Mouse (Mus musculus) thymus, postnatal 36 days (tissue): Measurements from ENCODE around the gene Rps6kb1.
"Not testable (repeated sequence)": the region's sequence is repeated elsewhere in the genome, so short reads cannot be mapped to it uniquely, and the experiment has no call there.

ENCODE experiments used
- DNase-seq, 2 experiments: peaks; one replicate each; pipeline ENCODE4 v3.0.0; 2022; ENCODE audit warnings: mixed read lengths in 2 of 2

Gene Rps6kb1

DNA sequence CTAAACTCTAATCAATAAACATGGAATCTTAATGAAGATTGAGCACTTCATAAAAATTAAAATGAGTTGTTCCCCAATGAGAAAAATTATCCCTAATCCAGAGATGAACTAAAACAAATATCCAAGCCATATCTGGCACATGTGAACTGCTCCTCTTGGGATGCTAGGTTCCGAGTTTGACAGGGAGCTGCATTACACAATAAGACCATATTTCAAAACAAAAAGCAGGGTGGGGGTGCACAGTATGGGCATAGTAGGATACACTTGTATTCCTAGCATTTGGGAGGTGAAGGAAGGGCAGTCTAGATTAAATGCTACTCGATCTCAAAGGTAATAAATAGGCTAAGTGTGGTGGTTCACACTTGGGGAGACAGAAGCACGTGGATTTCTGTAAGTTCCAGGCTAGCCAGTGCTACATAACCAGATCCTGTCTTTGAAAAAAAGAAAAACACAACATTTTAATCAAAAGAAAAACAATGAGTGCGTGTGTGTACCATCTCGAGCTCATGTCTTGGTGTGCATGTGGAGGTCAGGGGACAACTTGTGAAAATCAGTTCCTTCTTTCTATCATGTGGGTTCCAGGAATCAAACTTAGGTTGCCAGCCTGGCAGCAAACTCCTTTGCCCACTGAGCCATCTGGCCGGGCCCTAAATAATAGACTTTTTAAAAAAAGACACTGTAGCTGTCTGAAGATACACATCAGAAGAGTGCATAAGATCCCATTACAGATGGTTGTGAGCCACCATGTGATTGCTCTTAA is 4.7 kb downstream of the Rps6kb1 start:
- DNase-seq, result no peak

DNA sequence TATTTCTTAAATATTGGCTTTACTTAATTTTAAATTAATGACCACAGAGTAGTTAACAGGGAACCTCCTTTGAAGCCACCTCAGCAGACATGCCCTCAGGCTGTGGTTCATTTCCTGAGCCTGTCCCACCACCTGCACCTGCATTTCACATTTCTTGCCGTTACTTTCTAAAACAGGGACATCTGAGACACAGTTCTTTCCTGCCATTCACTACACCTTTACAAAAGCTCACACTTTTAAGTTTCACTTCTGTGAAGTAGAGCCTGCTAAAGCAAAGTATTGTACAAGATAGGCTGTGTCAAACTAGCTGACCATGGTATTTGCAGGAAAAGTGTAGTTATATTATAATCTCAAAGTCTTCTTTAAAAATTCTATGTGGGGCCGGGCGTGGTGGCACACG is 5.8 kb downstream of the Rps6kb1 start:
- peak; percentile 21 to 60 for DNase-seq

DNA sequence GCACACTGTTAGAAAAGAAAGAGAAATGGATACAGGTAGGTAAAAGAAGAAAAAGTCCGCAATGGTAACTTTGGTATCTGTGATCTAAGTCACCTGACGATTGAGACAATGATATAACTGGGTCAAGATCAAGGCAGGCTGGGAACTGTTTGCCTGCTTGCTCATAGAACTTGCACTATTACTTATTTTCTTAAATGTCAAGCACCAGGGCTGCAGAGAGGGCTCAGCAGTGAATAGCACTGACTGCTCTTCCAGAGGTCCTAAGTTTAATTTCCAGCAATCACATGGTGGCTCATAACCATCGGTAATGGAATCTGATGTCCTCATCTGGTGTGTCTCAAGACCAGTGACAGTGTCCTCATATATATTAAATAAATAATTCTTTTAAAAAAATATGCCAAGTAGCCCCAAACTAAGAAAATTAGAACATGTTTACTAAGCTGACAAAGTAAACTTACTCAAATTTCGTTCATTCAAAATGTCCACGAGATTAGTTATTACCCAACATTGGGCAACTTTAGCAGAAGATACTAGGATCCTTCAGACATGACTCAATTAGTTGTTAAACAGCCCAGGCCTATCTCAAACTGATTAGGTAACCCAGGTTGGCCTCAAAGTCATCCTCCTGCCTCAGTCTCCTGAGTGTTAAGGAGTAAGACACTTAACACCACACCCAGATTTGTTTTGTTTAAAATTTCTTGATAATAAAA is 10.2 kb downstream of the Rps6kb1 start:
- no peak for DNase-seq

DNA sequence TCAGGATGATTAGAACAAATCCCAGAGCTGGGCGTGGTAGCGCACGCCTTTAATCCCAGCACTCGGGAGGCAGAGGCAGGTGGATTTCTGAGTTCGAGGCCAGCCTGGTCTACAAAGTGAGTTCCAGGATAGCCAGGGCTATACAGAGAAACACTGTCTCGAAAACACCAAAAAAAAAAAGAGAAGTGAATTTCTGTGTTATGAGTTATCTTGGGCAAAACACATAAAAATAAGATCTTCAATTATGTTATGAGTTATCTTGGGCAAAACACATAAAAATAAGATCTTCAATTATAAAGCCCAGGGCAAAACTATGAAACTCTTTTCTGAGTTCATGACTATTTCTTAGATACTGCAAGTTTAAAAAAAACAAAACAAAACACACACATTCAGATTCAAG is 11.3 kb downstream of the Rps6kb1 start:
- not testable (repeated sequence) for DNase-seq

DNA sequence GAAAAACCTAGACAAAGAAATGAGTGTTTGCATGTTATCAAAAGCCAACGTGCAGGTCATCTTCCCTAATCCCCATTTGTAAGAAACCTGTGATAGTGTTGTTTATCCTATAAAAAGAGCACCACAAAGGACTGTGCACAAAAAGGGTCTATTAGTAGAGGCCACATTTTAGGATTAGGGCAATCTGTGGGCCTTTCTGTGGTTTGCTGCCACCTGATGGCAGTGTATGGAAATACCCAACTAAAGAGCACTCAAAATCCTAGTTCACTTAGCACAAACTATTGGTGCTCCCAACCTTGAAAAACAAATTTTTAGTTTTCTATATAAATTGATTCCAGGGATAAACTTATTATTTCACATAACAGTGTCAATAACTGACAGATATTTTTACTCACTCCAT is 11.8 kb downstream of the Rps6kb1 start:
- DNase-seq, result no peak

DNA sequence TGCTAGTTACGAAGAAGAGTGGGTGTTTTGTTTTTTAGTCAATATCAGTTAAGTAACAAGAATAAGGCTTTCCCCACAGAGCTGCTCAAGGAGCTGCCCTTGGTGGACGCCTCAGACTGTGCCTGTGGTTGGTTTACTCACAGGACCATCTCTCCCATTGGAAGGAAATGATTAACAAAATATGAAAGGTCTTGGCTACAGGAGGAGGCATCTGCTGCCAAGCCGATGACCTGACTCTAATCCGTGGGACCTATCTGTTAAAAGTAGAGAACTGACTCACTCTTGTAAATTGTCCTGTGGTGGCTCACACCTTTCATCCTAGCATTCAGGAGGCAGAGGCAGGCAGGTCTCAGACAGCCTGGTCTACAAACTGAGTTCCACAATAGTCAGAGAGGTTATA is 17.1 kb downstream of the Rps6kb1 start:
- no peak for DNase-seq

DNA sequence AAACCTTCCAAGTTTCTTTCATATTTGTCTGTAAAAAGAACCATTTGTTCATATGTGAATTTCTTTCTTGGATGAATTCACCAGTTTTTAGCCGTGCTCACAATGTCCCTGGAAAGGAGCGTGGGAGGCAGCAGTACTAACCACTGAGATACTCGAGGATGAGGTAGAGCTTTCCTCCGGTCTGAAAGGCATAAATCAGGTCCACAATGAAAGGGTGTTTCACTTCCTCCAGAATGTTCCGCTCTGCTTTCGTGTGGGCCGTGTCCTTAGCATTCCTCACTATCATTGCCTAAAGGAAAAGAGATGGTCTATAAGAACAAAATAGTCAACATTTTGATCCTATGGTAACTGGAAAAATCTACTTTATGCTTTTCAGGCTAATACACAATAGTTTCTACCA is 24.9 kb downstream of the Rps6kb1 start:
- DNase-seq, result no peak

DNA sequence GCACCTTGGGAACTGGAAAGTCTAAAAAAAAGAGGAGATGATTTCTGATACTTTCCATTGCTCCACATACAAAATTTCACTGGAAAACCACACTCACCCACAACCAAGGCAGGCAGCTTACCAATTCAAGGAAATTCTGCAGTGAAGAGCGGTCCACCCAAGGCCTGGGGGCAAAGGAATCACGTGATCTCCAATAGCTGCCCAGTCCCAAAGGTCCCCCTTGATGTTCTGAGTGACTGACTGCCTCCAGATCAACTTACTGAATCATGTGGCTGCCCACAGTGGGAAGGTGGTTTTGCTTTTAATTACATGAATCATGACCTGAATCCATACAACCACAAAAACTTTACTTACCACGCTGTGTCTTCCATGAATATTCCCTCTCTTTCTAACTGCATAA is 27.4 kb downstream of the Rps6kb1 start:
- DNase-seq, result no peak

DNA sequence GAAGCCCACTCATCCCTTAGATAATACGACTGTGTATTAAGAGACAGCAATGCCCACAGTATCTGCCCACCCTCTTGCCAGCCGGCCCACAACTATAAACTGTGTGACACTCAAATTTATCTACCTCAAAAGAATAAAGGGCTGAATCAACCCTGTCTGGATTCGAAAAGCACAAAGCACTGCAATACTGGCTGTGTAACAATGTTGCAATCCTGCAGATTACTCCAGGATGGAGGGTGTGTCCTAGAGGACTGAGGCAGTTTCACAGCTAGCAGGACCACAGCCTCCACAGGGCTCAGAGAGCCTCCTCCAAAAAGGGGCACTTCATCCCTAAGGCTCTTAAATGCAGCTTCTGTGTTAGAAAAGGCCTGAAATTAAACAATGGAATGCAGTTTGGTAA is 28.0 kb downstream of the Rps6kb1 start:
- no peak for DNase-seq

DNA sequence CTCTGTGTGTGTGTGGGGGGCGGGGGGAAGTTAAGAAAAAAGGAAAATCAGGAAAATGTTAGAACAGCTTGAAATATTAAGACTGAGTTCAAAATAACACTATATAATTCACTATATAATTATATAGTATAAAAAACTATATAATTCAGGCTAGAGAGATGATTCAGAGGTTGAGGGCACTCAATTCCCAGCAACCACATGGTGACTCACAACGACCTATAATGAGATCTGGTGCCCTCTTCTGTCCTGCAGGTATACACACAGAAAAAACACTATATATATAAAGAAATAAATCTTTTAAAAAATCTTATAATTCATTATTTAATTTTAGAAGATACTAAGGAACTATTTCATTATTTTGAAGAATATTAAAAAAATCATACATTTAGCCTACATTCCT is 36.6 kb downstream of the Rps6kb1 start:
- DNase-seq, result no peak

DNA sequence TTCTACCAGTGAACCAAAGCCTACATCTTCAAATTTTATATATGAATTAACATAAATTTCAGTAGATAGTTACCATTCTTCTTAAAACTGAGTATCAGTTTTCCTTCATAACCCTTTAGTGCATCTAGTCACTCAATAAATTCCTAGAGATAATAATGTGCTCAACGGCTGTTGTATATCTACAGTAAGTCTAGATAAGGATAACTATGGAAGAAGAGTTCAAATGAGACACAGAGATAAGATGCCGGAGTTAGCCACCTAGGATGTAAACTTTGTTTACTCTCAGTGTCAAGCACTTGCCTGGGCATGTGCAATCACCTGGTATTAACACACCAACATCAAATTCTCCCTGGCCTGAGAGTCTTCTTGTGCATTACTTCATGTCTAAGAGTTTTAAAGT is 37.3 kb downstream of the Rps6kb1 start:
- DNase-seq, result no peak

DNA sequence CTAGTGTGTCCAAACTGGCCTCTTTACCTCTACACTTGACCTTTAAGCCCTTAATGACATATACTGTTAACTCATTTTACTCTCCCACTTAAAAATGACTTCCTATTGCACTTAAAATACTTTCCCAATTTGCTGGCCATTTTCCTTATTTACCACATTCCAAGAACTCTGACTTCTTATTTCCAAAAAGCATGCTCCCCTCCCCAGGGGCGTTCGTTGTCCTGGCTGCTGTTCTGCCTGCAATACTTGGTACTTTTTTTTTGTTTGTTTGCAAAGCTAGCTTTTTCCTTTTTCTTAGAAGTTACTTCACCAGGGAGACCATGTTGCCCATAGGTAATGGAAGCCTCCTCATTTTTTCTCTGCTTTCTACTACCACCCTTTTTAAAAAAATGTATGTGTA is 41.5 kb downstream of the Rps6kb1 start:
- no peak for DNase-seq

DNA sequence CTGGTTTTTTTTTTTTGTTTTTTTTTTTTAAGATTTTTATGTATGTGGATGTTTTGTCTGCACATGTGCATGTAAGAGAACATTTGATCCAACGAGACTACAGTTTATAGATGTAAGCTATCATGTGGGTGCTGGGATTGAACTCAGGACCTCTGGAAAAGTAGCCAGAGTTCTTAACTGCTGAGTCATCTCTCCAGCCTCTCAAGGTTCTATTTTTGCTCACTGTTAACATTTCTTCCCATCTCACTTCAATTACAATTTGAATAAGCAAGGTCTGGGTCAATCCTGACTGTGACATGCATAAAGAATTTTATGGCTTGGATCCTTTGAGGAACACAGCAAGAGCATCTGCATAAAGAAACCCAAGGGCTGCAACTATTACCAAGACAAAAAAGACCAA is 43.8 kb downstream of the Rps6kb1 start:
- DNase-seq, result no peak

DNA sequence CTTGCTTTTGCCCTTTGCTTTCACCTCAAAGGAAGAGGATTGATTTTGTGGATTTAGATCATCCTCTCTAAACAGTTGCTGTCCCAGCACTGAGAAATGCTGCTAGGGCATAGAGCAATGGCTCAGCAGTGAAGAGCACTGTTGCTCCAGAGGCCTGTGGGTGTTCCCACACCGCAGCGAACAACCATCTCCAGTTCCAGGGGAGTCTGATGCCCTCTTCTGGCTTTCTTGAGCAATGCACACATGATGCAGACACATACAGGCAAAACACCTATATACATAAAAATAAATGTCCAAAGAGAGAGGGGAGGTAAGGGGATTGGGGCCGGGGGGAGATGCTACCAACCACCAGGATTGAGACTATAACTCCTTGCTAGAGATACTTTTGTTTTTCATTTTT is 46.7 kb downstream of the Rps6kb1 start:
- DNase-seq, result peak in 1 of 2 experiments; percentile 9

DNA sequence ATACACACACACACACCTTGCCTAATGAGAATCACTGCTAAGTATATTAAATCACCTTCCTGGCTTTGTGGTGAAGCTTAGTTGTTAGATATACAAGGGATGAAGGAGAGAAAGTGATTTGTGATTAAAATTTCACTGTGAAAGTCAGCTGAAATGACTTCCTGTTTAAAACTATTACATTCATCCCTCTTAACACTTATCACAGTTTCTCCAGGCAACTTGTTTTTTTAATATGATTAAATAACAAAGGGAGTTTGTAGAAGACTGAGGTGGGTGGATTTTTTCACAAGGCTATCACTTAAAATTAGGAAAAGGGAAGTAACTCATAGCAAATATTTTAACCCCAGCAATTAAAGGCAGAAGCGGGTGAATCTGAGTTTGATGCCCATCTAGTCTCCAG is 47.2 kb downstream of the Rps6kb1 start:
- no peak for DNase-seq

DNA sequence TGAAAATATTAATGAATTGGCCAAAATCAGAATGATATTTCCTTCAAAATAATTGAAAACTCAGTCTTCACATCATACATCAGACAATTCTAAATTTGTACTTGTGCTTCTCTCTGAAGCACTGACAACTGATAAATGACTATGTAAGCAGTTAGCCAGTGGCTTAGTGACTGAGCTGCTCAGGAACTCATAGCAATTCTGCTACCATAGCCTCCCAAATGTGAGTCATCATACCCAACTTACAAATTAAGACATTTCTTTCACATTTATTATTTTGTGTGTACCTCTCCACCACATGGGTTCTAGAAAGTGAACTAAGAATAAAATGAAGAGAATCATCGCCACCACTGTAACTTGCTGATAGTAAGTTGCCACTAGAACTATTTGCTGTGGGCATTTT is 53.8 kb downstream of the Rps6kb1 start:
- no peak for DNase-seq

DNA sequence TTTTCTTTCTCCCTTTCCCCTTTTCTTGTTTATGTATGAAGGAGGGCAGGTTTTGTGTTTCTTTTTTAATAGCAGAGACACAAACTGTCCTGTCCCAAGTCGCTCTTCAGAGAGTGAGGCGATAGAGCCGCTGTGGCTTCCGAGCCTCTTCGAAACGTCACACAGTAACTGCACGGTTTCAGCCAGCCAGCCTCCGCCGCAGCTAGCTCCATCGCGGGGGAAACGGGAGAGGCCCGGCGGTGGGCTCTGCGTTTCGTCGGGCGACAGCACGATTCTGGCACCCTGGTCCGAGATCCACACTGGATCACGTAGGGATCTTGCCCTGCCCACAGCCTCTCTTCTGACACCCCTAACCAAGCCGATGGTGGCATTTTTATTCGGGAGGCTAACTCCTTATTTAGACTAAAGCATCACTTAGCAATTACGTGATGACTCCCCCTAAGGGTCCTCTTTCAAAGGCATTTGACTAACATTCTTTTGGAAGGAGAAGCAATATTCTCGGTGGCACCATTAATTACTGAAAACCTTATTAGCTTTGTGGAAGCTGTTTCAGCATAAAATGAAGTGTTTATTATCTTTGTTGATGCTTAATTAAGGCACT is 59.6 kb downstream of the Rps6kb1 start:
- DNase-seq, result peak; percentile 62 to 68

DNA sequence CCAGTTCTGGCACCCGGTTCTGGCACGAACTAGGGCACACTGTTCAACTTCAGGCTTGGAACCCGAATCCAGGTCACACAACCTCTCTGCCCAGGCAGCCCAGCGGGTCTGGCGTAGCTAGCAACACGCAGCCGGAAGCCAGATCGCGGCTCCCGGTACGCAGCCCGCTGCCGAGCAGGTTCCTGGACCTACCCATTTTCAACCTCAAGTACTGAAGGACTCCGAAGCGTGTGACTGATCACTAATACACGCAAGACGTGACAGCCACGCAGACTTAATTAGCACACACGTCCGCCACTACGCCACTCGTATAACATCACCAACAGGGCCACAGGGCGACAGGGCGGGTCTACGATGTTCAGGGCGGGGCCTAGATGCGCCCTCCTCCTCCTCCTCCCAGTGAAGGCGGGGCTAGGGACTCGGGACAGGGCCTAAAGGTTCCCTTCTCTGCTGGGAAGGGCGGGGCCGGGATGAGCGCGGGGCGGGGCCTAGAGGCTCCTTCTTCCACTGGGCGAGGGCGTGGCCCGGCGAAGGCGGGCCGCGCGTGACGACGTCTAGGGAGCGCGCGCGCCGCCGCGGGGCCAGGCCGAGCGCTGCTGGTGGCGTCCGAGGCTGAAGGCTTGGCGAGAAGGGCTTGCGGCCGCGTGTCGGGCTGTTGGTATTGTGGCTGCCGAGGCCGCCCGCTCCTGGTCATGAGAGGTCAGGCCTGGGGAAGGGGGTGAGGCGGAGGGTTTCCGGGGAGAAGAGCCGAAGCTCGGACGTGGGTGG is 60.3 kb downstream of the Rps6kb1 start, which contains the start of gene Rnft1:
Rnft1 (plus strand) TSS at position 557 of the 768 bp plus-strand sequence.
- peak; percentile 99 for DNase-seq

DNA sequence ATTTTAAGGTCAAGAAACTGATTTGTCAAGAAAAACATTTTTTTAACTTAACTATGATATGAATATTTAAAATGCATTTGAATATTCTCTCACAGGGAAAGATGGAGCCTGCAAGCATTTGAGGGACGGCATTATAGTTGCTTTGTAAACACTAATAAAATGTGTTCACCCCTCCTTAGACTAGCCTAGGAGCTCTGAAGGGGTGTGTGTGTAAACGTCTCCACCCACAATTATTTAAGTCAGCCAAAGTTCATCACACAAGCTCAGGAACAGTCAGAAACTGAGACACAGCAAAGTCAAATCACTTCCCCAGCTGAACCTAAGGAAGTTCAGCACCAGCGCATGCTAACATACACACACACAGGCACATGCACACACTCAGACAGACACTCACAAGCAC is 71.0 kb downstream of the Rps6kb1 start:
- no peak for DNase-seq

DNA sequence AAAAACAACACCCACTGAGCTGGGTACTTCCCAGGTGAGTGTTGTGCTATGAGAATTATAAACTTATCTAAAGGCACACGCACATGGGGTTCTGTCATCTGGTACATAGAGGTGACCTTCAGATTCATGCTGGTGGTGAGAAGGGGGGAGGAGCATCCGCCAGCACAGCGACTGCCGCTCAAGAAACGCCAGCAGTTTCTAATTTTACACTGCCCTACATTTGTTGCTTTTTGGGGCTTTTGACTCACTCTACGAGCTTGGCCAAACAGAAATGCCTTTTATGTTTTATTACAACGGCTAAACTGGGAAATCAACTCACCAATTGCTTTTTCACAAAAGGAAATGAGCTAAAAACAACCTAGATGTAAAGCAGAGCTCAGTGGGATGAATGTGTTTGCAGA is 71.8 kb downstream of the Rps6kb1 start:
- DNase-seq, result peak; percentile 7 to 27

DNA sequence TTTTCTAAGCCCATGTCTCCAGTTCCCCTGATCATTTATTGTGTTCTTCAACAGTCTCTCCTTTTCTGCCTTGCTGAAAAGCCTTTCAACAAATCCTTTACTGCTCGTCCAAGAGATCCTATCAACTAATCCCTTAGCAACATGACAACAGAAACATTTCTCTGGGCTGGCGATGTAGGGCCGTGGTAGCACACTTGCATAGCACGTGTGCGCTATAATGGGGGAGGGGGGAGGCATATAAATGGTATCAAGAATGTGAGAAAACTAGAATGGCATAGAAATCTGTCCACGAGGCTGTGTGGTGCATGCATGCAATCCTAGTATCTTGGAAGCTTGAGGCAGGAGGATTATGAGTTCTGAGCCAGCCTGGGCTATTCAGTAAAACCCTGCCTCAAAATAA is 72.8 kb downstream of the Rps6kb1 start:
- DNase-seq, result no peak

DNA sequence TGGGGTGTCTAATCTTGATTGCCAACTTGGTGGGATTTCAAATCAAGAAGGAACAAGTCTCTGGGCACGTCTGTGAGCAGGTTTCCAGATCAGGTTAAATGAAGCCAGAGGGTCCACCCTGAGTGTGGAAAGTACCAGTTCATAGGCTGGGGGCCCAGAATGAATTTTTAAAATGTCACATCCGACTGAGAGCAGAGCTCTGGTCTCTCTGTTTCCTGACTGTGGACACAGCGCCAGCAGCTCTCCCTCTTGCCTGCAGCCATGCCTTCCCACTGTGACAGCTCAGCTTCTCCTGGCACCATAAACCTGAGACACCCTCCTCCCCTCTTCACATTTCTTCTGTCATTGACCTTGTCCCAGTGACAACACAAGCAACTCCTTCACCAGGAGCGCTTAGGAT is 75.6 kb downstream of the Rps6kb1 start:
- DNase-seq, result no peak

DNA sequence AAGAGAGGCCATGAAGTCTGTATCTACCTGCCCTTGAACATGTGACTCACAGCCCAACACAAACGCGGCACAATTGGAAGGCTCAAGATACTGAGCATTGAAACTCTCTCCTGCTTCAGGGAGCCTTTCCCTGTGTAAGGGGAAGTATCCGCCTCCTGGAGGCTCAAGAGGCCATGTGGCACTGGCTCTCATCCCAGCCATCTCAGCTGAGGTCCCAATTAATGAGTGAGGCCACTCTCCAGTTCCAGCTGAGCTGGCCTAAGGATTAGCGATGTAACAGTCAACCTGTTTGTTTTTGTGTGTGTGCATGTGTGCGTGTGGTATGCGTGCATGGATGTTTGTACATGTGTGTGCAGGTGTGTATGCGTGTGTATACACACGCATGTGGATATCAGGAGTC is 76.3 kb downstream of the Rps6kb1 start:
- DNase-seq, result no peak
